ENCODE assay signal across 15 mouse cellular contexts in genomic region chr3:60639135-60639534, GRCm38 (mm10).
DNase-seq lines count a peak whose midpoint lies in the region; ATAC-seq and TF ChIP-seq lines count a peak whose summit lies in the region.
"Had no signal": no experiment of that assay in that cellular context is flagged by ENCODE, and none has a peak within 500 bp of the region (broad histone marks: within the 10 kb centered on the region; RNA-seq: fewer than 3 reads in every experiment).

No protein-coding gene starts in this region.

- no peak overlapping the region for H3K27ac ChIP-seq in intestine, postnatal 0 days (ENCODE audit: low read depth, low read length)
- H3K27ac ChIP-seq: heart, embryonic 13.5 days; liver, embryonic 15.5 days had no signal

- WGBS in intestine, postnatal 0 days, result 53% methylated on average over 5 of the region's 5 CpGs

- H3K4me1 ChIP-seq in intestine, postnatal 0 days (replicated peaks; ENCODE audit: control insufficient read depth, insufficient read depth, low read length), result peaks cover 4% of the 10 kb centered on the region; the same call in 1 of the 2 replicates
- H3K4me1 ChIP-seq: heart, embryonic 13.5 days; liver, embryonic 15.5 days had no signal

- H3K4me3 ChIP-seq in intestine, postnatal 0 days (ENCODE audit: low read depth, low read length), result no peak overlapping the region
- H3K4me3 ChIP-seq: heart, embryonic 13.5 days; liver, embryonic 15.5 days had no signal

- no peak overlapping the region for H3K4me2 ChIP-seq in intestine, postnatal 0 days (replicated peaks; ENCODE audit: low read depth)
- H3K4me2 ChIP-seq: heart, embryonic 13.5 days; liver, embryonic 15.5 days had no signal

- no peak overlapping the region for H3K9ac ChIP-seq in intestine, postnatal 0 days (ENCODE audit: low read depth, low read length)
- H3K9ac ChIP-seq: heart, embryonic 13.5 days; liver, embryonic 15.5 days had no signal

- peak; percentile 36; the same call in 1 of the 2 replicates for ATAC-seq in cerebellum, adult (ENCODE audit: insufficient number of reproducible peaks, low FRiP score, low TSS enrichment)
- ATAC-seq in megakaryocyte progenitor cell, adult 5-6 weeks (replicated peaks; ENCODE audit: poor library complexity), result peak; percentile 75
- ATAC-seq in intestine, postnatal 0 days, result no peak
- ATAC-seq: forebrain, embryonic 16.5 days; midbrain, embryonic 16.5 days had no signal

- no peaks in the 10 kb centered on the region for H3K27me3 ChIP-seq in intestine, postnatal 0 days (replicated peaks; ENCODE audit: control insufficient read depth, insufficient read depth, low read length)
- H3K27me3 ChIP-seq: heart, embryonic 13.5 days; liver, embryonic 15.5 days had no signal

- intact Hi-C loops in left cerebral cortex, postnatal 4 days (cut with DNase I), result no loop called here

- no peaks in the 10 kb centered on the region for H3K9me3 ChIP-seq in intestine, postnatal 0 days (ENCODE audit: control insufficient read depth)
- H3K9me3 ChIP-seq: heart, embryonic 13.5 days; liver, embryonic 15.5 days had no signal

- H3K36me3 ChIP-seq in intestine, postnatal 0 days (ENCODE audit: control insufficient read depth, insufficient read depth), result no peaks in the 10 kb centered on the region
- H3K36me3 ChIP-seq: heart, embryonic 13.5 days; liver, embryonic 15.5 days had no signal

- no peak for DNase-seq in cerebellum, adult 11 months
- DNase-seq in left cerebral cortex, postnatal 4 days, result peak; percentile 6
- DNase-seq in left cerebral cortex, adult 18-20 months (ENCODE audit: low spot score in 2 of 2), result no peak
- peak; percentile 37 for DNase-seq in heart, adult 8-10 months (ENCODE audit: low spot score)
- DNase-seq in thymus, postnatal 0 days (ENCODE audit: low spot score), result no peak
- DNase-seq: adrenal gland, postnatal 10 days; right cerebral cortex, postnatal 4 days; thymus, adult 18-20 months had no signal

- no peak for TF ChIP-seq CTCF in intestine, postnatal 0 days (IDR thresholded peaks at IDR 0.05; ENCODE audit: low read depth)

Comparison
In these comparisons a context has a peak if more than half of its experiments do, and no peak if none do; other contexts are left out.
1. DNase-seq: peak in left cerebral cortex, postnatal 4 days (single experiment) and heart, adult 8-10 months (single experiment); none in cerebellum, adult 11 months (single experiment), left cerebral cortex, adult 18-20 months (0 of 2) and thymus, postnatal 0 days (single experiment).